Comparison of ENCODE assay signal across 10 mouse cellular contexts in the genomic region with DNA sequence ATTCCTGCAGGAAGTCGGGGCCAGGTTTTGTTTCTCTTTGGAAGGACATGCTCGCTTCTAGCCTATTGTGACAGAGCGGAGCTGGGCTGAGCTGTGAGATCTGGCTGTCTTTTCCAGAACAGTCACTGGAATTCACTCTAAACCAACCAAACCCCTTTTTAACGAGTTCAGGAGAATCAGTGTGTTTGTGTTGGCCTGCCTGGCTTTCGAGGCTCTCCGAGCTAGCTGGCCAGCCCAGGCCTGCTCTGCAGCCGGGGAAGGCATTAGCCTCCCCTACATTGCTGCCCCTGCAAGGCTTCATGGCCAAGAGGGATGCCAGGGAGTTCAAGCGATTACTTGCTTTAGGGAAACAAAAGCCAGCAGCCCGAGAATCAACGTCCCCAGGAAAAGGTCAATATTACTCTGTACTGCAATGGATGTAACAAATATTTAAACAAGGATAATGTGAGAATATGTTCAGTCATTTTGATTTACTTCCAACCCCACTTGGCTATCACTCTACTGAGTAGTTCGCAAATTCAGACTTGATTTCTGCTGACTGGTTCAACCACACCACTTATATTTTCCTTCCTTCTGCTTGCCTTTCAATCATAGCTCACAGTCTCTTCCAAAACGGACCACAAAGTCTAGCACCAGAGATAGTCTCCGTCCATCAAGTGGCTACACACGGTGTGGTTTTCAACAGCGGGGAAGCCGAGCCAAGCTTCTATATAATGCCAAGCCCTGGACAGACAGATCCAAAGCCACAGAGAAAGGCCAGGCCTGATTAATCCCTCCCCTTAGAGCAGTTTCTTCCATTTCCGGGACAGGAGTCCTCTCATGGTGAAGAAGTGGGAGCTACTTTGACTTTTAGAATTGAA.
DNase-seq lines count a peak whose midpoint lies in the region; ATAC-seq lines count a peak whose summit lies in the region.
"Had no signal": no experiment of that assay in that cellular context is flagged by ENCODE, and none has a peak within 500 bp of the region (broad histone marks: within the 10 kb centered on the region; RNA-seq: fewer than 3 reads in every experiment).

No protein-coding gene starts in this region.

- H3K4me1 ChIP-seq in kidney, embryonic 15.5 days, result peaks cover 38% of the 10 kb centered on the region
- H3K4me1 ChIP-seq in intestine, embryonic 15.5 days (replicated peaks), result peaks cover 26% of the 10 kb centered on the region
- H3K4me1 ChIP-seq in midbrain, embryonic 15.5 days, result no peaks in the 10 kb centered on the region
- H3K4me1 ChIP-seq: liver, embryonic 15.5 days had no signal

- no peak for DNase-seq in kidney, postnatal 25 days
- DNase-seq in fibroblast of lung, adult 2 months (ENCODE audit: low read depth), result peak; percentile 66
- peak; percentile 27 for DNase-seq in lung, postnatal 36 days
- DNase-seq in testis, postnatal 14 days (ENCODE audit: low spot score), result no peak
- DNase-seq in thymus, postnatal 25 days, result no peak
- DNase-seq: gastrocnemius, postnatal 25 days had no signal

- H3K36me3 ChIP-seq in kidney, embryonic 15.5 days, result no peaks in the 10 kb centered on the region
- no peaks in the 10 kb centered on the region for H3K36me3 ChIP-seq in intestine, embryonic 15.5 days
- no peaks in the 10 kb centered on the region for H3K36me3 ChIP-seq in midbrain, embryonic 15.5 days (replicated peaks)
- H3K36me3 ChIP-seq: liver, embryonic 15.5 days had no signal

- H3K27ac ChIP-seq in kidney, embryonic 15.5 days, result peak overlapping the region; percentile 49
- H3K27ac ChIP-seq in intestine, embryonic 15.5 days, result peak overlapping the region; percentile 60; the same call in 1 of the 2 replicates
- H3K27ac ChIP-seq in midbrain, embryonic 15.5 days, result no peak overlapping the region
- H3K27ac ChIP-seq: liver, embryonic 15.5 days had no signal

- no peak for ATAC-seq in kidney, embryonic 15.5 days (replicated peaks; ENCODE audit: low FRiP score)
- no peak for ATAC-seq in intestine, embryonic 15.5 days
- ATAC-seq in midbrain, embryonic 15.5 days (replicated peaks), result no peak

- no peak overlapping the region for H3K9ac ChIP-seq in kidney, embryonic 15.5 days
- H3K9ac ChIP-seq in intestine, embryonic 15.5 days, result no peak overlapping the region
- no peak overlapping the region for H3K9ac ChIP-seq in midbrain, embryonic 15.5 days
- H3K9ac ChIP-seq: liver, embryonic 15.5 days had no signal

- no peaks in the 10 kb centered on the region for H3K27me3 ChIP-seq in kidney, embryonic 15.5 days
- H3K27me3 ChIP-seq in intestine, embryonic 15.5 days (replicated peaks), result no peaks in the 10 kb centered on the region
- no peaks in the 10 kb centered on the region; the same call in 1 of the 2 replicates for H3K27me3 ChIP-seq in midbrain, embryonic 15.5 days (replicated peaks)
- H3K27me3 ChIP-seq: liver, embryonic 15.5 days had no signal

- no peak overlapping the region for H3K4me3 ChIP-seq in kidney, embryonic 15.5 days (replicated peaks)
- no peak overlapping the region for H3K4me3 ChIP-seq in intestine, embryonic 15.5 days (replicated peaks)
- no peak overlapping the region for H3K4me3 ChIP-seq in midbrain, embryonic 15.5 days
- H3K4me3 ChIP-seq: liver, embryonic 15.5 days had no signal

- H3K9me3 ChIP-seq in kidney, embryonic 15.5 days (replicated peaks), result no peaks in the 10 kb centered on the region
- H3K9me3 ChIP-seq in intestine, embryonic 15.5 days, result no peaks in the 10 kb centered on the region
- H3K9me3 ChIP-seq in midbrain, embryonic 15.5 days, result no peaks in the 10 kb centered on the region
- H3K9me3 ChIP-seq: liver, embryonic 15.5 days had no signal

- no peak overlapping the region for H3K4me2 ChIP-seq in kidney, embryonic 15.5 days
- H3K4me2 ChIP-seq in intestine, embryonic 15.5 days (replicated peaks), result no peak overlapping the region
- H3K4me2 ChIP-seq in midbrain, embryonic 15.5 days, result no peak overlapping the region
- H3K4me2 ChIP-seq: liver, embryonic 15.5 days had no signal

- WGBS in kidney, embryonic 15.5 days, result 59% methylated on average over 17 of the region's 17 CpGs
- 48% methylated on average over 17 of the region's 17 CpGs for WGBS in intestine, embryonic 15.5 days
- WGBS in midbrain, embryonic 15.5 days, result 79% methylated on average over 17 of the region's 17 CpGs

Comparison
In these comparisons a context has a peak if more than half of its experiments do, and no peak if none do; other contexts are left out.
1. DNase-seq: peak in fibroblast of lung, adult 2 months (single experiment) and lung, postnatal 36 days (single experiment); none in kidney, postnatal 25 days (0 of 2), testis, postnatal 14 days (single experiment) and thymus, postnatal 25 days (single experiment).